ENCODE assay signal across 8 mouse cellular contexts in the genomic region with DNA sequence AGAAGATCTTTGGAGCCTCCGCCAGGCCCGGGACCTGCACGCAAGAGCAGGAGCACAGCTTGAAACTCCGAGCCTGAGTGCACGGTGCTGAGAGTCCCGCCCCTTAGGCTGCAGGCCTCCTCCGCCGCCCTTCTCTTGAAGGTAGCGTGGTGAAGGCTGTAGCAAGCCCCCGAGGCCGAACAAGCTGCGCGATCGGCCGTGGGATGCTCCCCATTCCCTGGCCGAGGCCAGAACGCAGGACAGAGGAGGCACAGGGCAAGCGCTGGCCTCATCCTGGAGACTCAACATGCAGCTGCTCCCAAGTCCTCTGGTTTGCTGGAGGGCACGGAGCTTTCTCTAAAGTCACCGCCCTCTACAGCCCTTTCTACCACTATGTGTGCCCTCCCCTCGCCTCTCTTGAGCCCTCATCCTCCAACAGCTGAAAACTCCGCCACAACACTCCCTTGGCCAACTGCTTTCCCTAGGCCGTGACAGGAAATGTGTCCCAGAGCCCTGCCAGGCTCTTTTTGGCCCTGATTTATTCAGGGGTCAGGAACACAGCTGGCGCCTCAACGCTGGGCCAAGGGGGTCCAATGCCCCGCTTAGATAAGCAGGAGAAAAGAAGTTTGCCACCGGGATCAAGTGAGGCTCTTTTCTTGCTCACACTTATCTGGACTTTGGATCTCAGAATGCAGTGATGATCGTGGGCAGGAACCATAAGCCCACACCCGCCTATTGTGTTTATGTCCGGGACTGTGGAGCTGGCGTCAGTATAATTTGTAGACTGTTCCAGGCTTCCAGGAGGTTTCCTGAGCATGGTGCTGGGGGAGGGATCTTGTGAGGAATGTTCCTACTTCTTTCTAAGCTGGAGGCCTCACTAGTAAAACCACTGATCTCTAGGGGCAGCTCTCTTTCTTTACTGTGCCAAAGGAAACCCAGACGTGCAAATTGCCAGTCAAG. TPM values are rescaled to one million over a fixed set of nuclear protein-coding genes. Genes with fewer than 3 reads are reported as not detected.
DNase-seq lines count a peak whose midpoint lies in the region; ATAC-seq lines count a peak whose summit lies in the region.

A gene (minus strand): TSS at position 728 of the 939 bp plus-strand sequence.

- H3K4me3 ChIP-seq in forebrain, embryonic 14.5 days (ENCODE audit: low read depth, low read length): peak within 1 kb of the TSS; percentile 30
- H3K4me3 ChIP-seq in stomach, embryonic 16.5 days (replicated peaks; ENCODE audit: low read length): peak within 1 kb of the TSS; percentile 48

- no peaks in the 10 kb centered on the region for H3K9me3 ChIP-seq in forebrain, embryonic 14.5 days (replicated peaks; ENCODE audit: control insufficient read depth, low read length)
- H3K9me3 ChIP-seq in stomach, embryonic 16.5 days (replicated peaks; ENCODE audit: control insufficient read depth, low read length): no peaks in the 10 kb centered on the region

- ATAC-seq in forebrain, embryonic 14.5 days: peak; percentile 86
- ATAC-seq in megakaryocyte-erythroid progenitor cell, adult 5-6 weeks (replicated peaks; ENCODE audit: low FRiP score, low TSS enrichment, poor library complexity, severe bottlenecking): peak; percentile 50; the same call in 1 of the 2 replicates
- peak; percentile 87 for ATAC-seq in stomach, embryonic 16.5 days (ENCODE audit: insufficient read depth, low FRiP score)
- ATAC-seq in activated CD4-positive, CD25-positive, alpha-beta regulatory T cell, adult 4 months: no peak

- no peaks in the 10 kb centered on the region for H3K36me3 ChIP-seq in forebrain, embryonic 14.5 days (ENCODE audit: control insufficient read depth, insufficient read depth, low read length)
- no peaks in the 10 kb centered on the region for H3K36me3 ChIP-seq in stomach, embryonic 16.5 days (ENCODE audit: control insufficient read depth, insufficient read depth, low read length)

- H3K27ac ChIP-seq in forebrain, embryonic 14.5 days (ENCODE audit: low read depth, low read length): no peak within 1 kb of the TSS
- H3K27ac ChIP-seq in stomach, embryonic 16.5 days (ENCODE audit: low read length): peak within 1 kb of the TSS; percentile 79

- DNase-seq in ES-CJ7 (ENCODE audit: low read depth, low spot score): peak; percentile 58
- DNase-seq in adrenal gland, adult 2 months: peak; percentile 56
- peak; percentile 16 for DNase-seq in forebrain, embryonic 14.5 days (ENCODE audit: low spot score)
- peak; percentile 55 to 59 for DNase-seq in heart, postnatal 36 days
- peak; percentile 59 to 75 for DNase-seq in kidney, postnatal 4 days

- intact Hi-C loops in heart, postnatal 36 days (cut with DNase I): loop anchor here (1.0 to 2.0 kb wide), 3 partner anchors 55 to 269 kb away; no protein-coding TSS in a partner anchor

- peak within 1 kb of the TSS; percentile 69 for H3K4me2 ChIP-seq in forebrain, embryonic 14.5 days (ENCODE audit: low read length)
- peak within 1 kb of the TSS; percentile 68 for H3K4me2 ChIP-seq in stomach, embryonic 16.5 days (ENCODE audit: low read depth, low read length)

- peak within 1 kb of the TSS; percentile 59 for H3K9ac ChIP-seq in forebrain, embryonic 14.5 days (ENCODE audit: low read length)
- peak within 1 kb of the TSS; percentile 73 for H3K9ac ChIP-seq in stomach, embryonic 16.5 days (ENCODE audit: low read length)

- peaks cover 6% of the 10 kb centered on the region for H3K4me1 ChIP-seq in forebrain, embryonic 14.5 days (ENCODE audit: control insufficient read depth, insufficient read depth, low read length)
- peaks cover 11% of the 10 kb centered on the region; the same call in 1 of the 2 replicates for H3K4me1 ChIP-seq in stomach, embryonic 16.5 days (ENCODE audit: control insufficient read depth, insufficient read depth, low read length)

- no peaks in the 10 kb centered on the region for H3K27me3 ChIP-seq in forebrain, embryonic 14.5 days (replicated peaks; ENCODE audit: control insufficient read depth, insufficient read depth, low read length)
- H3K27me3 ChIP-seq in stomach, embryonic 16.5 days (ENCODE audit: control insufficient read depth, insufficient read depth, low read length): no peaks in the 10 kb centered on the region

- 12% methylated on average over 32 of the region's 32 CpGs for WGBS in forebrain, embryonic 14.5 days
- 7% methylated on average over 32 of the region's 32 CpGs for WGBS in stomach, embryonic 16.5 days

RNA-seq across cellular contexts. Expression of the gene that starts here (rescaled TPM):
- total RNA-seq in adrenal gland, adult 2 months (2021): 10 to 100 TPM in 1 of 2 experiments, 1 to 10 TPM in 1; 4.8 to 12.4 TPM
- 2.6 and 3.5 TPM in 2 replicates for polyA plus RNA-seq in adrenal gland, adult 2 months (2012; rRNA removed)
- 5.6 and 5.9 TPM in 2 replicates for polyA plus RNA-seq in forebrain, embryonic 14.5 days (2014; fragmentation: Nextera tagmentation; extraction: Ambion mirVana)
- total RNA-seq in heart, postnatal 36 days (2021): 10 to 100 TPM; 15.3 to 19.0 TPM
- total RNA-seq in megakaryocyte-erythroid progenitor cell, adult 5-6 weeks (2014; fragmentation: Nextera tagmentation): not detected in 2 replicates
- not detected in 2 replicates for total RNA-seq in megakaryocyte-erythroid progenitor cell, adult 5-6 weeks (2017)
- 11.2 and 11.3 TPM in 2 replicates for polyA plus RNA-seq in stomach, embryonic 16.5 days (2015; fragmentation: Nextera tagmentation; extraction: Ambion mirVana)
- not detected for polyA plus RNA-seq in activated CD4-positive, CD25-positive, alpha-beta regulatory T cell, adult 4 months (2017; shearing (Covaris generic))

Comparison
In these comparisons a context has a peak if more than half of its experiments do, and no peak if none do; other contexts are left out.
1. RNA of the gene that starts here (total RNA-seq): 15.3 to 19.0 TPM in heart, postnatal 36 days and 4.8 to 12.4 TPM in adrenal gland, adult 2 months; not detected in megakaryocyte-erythroid progenitor cell, adult 5-6 weeks; every median in the first group is over 4 times any median in the second.
2. Peak in ATAC-seq in megakaryocyte-erythroid progenitor cell, adult 5-6 weeks; RNA of the gene not detected or under 1 TPM.
3. DNase-seq: peak in every context shown above with its lines; median percentile 67 in kidney, postnatal 4 days; 58 in ES-CJ7; 57 in heart, postnatal 36 days; 56 in adrenal gland, adult 2 months; 16 in forebrain, embryonic 14.5 days.